Comparison of ENCODE assay signal across 8 mouse cellular contexts in genomic region chr17:81666551-81666950, GRCm38 (mm10).
DNase-seq lines count a peak whose midpoint lies in the region; ATAC-seq and TF ChIP-seq lines count a peak whose summit lies in the region.

No protein-coding gene starts in this region.

- no peak for TF ChIP-seq POLR2A in kidney, adult 2 months (IDR thresholded peaks at IDR 0.05; ENCODE audit: low read depth, low read length)

- H3K36me3 ChIP-seq in kidney, adult 2 months (ENCODE audit: control insufficient read depth, insufficient read depth, low read length), result no peaks in the 10 kb centered on the region
- H3K36me3 ChIP-seq in lung, embryonic 14.5 days (ENCODE audit: insufficient read depth), result no peaks in the 10 kb centered on the region

- H3K4me3 ChIP-seq in kidney, adult 2 months (ENCODE audit: insufficient read depth, low read depth, low read length), result no peak overlapping the region
- no peak overlapping the region for H3K4me3 ChIP-seq in lung, embryonic 14.5 days (ENCODE audit: low read depth, low read length)

- H3K9ac ChIP-seq in lung, embryonic 14.5 days, result no peak overlapping the region

- H3K4me2 ChIP-seq in lung, embryonic 14.5 days, result no peak overlapping the region

- H3K9me3 ChIP-seq in lung, embryonic 14.5 days (ENCODE audit: low read depth, low read length), result no peaks in the 10 kb centered on the region

- no peaks in the 10 kb centered on the region; the same call in none of the 2 replicates for H3K27me3 ChIP-seq in kidney, adult 2 months (replicated peaks; ENCODE audit: control insufficient read depth, insufficient read depth, low read length)
- no peaks in the 10 kb centered on the region for H3K27me3 ChIP-seq in lung, embryonic 14.5 days (ENCODE audit: insufficient read depth, low read length)

- TF ChIP-seq CTCF in kidney, adult 2 months (conservative IDR thresholded peaks at IDR 0.05; ENCODE audit: insufficient read depth, insufficient read length, low read depth, low read length), result no peak
- TF ChIP-seq CTCF in lung, embryonic 14.5 days (IDR thresholded peaks at IDR 0.05; ENCODE audit: low read depth), result peak; percentile 74

- H3K27ac ChIP-seq in kidney, adult 2 months (ENCODE audit: insufficient read depth, low read depth, low read length), result no peak overlapping the region
- H3K27ac ChIP-seq in lung, embryonic 14.5 days (ENCODE audit: low read depth), result no peak overlapping the region

- DNase-seq in cerebellum, adult 18-20 months, result peak; percentile 37 to 40
- no peak for DNase-seq in cerebellum, adult 11 months
- peak; percentile 49 for DNase-seq in kidney, adult 2 months
- no peak for DNase-seq in kidney, postnatal 10 days
- DNase-seq in R1 (ENCODE audit: low read depth, low spot score), result peak; percentile 61
- DNase-seq in lung, embryonic 14.5 days, result peak; percentile 82
- no peak for DNase-seq in spleen, postnatal 36 days (ENCODE audit: low spot score in 2 of 2)
- no peak for DNase-seq in urinary bladder, adult 18-20 months (ENCODE audit: low spot score in 2 of 2)

- 37% methylated on average over 2 of the region's 2 CpGs for WGBS in kidney, adult 2 months
- WGBS in lung, embryonic 14.5 days, result 46% methylated on average over 2 of the region's 2 CpGs

- no peaks in the 10 kb centered on the region for H3K4me1 ChIP-seq in kidney, adult 2 months (ENCODE audit: control insufficient read depth, insufficient read depth, low read length)
- H3K4me1 ChIP-seq in lung, embryonic 14.5 days (ENCODE audit: insufficient read depth), result peaks cover 15% of the 10 kb centered on the region; the same call in 1 of the 2 replicates

- no peak for ATAC-seq in lung, embryonic 14.5 days (ENCODE audit: insufficient read depth)

Comparison
In these comparisons a context has a peak if more than half of its experiments do, and no peak if none do; other contexts are left out.
1. DNase-seq: peak in cerebellum, adult 18-20 months (2 of 2), kidney, adult 2 months (single experiment), R1 (single experiment) and lung, embryonic 14.5 days (single experiment); none in cerebellum, adult 11 months (single experiment), kidney, postnatal 10 days (single experiment), spleen, postnatal 36 days (0 of 2) and urinary bladder, adult 18-20 months (0 of 2).